Mouse (Mus musculus): ENCODE data around the gene Syt14. TPM values are rescaled to one million over a fixed set of nuclear protein-coding genes. Genes with fewer than 3 reads are reported as not detected.
A peak's percentile ranks its signal among the peaks of the same experiment; 100 is the strongest.

Syt14 gene
- polyA plus RNA-seq, 1 experiment from 2014 or later: 7.0 TPM

- Histone ChIP-seq H3K36me3 (no peaks in the 10 kb centered on the region), H3K9ac (0 out of 2 replicates have a peak overlapping the region, but pooled peaks have one; percentile 93), H3K9me3 (no peaks in the 10 kb centered on the region), H3K27me3 (replicated peaks) (peaks cover 15% of the 10 kb centered on the region; the same call in 1 of the 2 replicates), H3K4me2 (replicated peaks) (peak overlapping the region; percentile 75), H3K4me1 (peaks cover 31% of the 10 kb centered on the region), H3K27ac (no peak overlapping the region; the same call in 1 of the 2 replicates), H3K4me3 (no peak overlapping the region)
- ATAC-seq (ENCODE audit: low FRiP score, low read depth): no peak
- 7% methylated on average over 10 of the region's 10 CpGs for WGBS
Measured at GRCm38 (mm10) chr1:192856411-192856810, 179.2 kb downstream of the Syt14 start.

GRCm38 (mm10) chr1:192855474-192856230 is 179.9 kb downstream of the Syt14 start, which contains the start of gene Sertad4:
Gene Sertad4, minus strand, starts transcription at chr1:192855756.
- Histone ChIP-seq H3K36me3 (no peaks in the 10 kb centered on the region), H3K9ac (peak within 1 kb of the TSS; percentile 93), H3K4me2 (replicated peaks) (peak within 1 kb of the TSS; percentile 75), H3K27ac (peak within 1 kb of the TSS; percentile 97), H3K4me3 (peak within 1 kb of the TSS; percentile 79), H3K4me1 (peaks cover 37% of the 10 kb centered on the region), H3K9me3 (no peaks in the 10 kb centered on the region), H3K27me3 (replicated peaks) (peaks cover 15% of the 10 kb centered on the region; the same call in 1 of the 2 replicates)
- under 1% methylated on average over 72 of the region's 75 CpGs for WGBS
- ATAC-seq (ENCODE audit: low FRiP score, low read depth): peak; percentile 64

- Histone ChIP-seq H3K36me3 (0 out of 2 replicates have a peak, but pooled peaks cover under 1% of the 10 kb centered on the region), H3K27me3 (replicated peaks) (peaks cover 16% of the 10 kb centered on the region; the same call in 1 of the 2 replicates), H3K9ac (peak overlapping the region; percentile 93), H3K4me3 (peak overlapping the region; percentile 79), H3K4me2 (replicated peaks) (peak overlapping the region; percentile 75), H3K9me3 (no peaks in the 10 kb centered on the region), H3K27ac (peak overlapping the region; percentile 97), H3K4me1 (peaks cover 39% of the 10 kb centered on the region)
- ATAC-seq (ENCODE audit: low FRiP score, low read depth): peak; percentile 64
- under 1% methylated on average over 45 of the region's 45 CpGs for WGBS
Measured at GRCm38 (mm10) chr1:192854819-192855271, 180.7 kb downstream of the Syt14 start.

GRCm38 (mm10) chr1:192853988-192854818 is 181.4 kb downstream of the Syt14 start:
- Histone ChIP-seq H3K4me2 (replicated peaks) (peak overlapping the region; percentile 75), H3K4me1 (peaks cover 39% of the 10 kb centered on the region), H3K9ac (peak overlapping the region; percentile 93), H3K27me3 (replicated peaks) (peaks cover 18% of the 10 kb centered on the region; the same call in 1 of the 2 replicates), H3K4me3 (peak overlapping the region; percentile 79), H3K36me3 (peaks cover 6% of the 10 kb centered on the region), H3K27ac (peak overlapping the region; percentile 97), H3K9me3 (no peaks in the 10 kb centered on the region)
- ATAC-seq (ENCODE audit: low FRiP score, low read depth): peak; percentile 35; the same call in 1 of the 2 replicates
- WGBS: 2% methylated on average over 19 of the region's 19 CpGs

GRCm38 (mm10) chr1:192853429-192853828 is 182.1 kb downstream of the Syt14 start:
- peaks cover 39% of the 10 kb centered on the region for H3K4me1 ChIP-seq
- H3K27me3 ChIP-seq (replicated peaks): peaks cover 18% of the 10 kb centered on the region; the same call in 1 of the 2 replicates
- ATAC-seq (ENCODE audit: low FRiP score, low read depth): no peak
- no peaks in the 10 kb centered on the region for H3K9me3 ChIP-seq
- H3K4me2 ChIP-seq (replicated peaks): peak overlapping the region; percentile 75
- H3K9ac ChIP-seq: no peak overlapping the region
- no peak overlapping the region for H3K27ac ChIP-seq
- WGBS: 31% methylated on average over 2 of the region's 2 CpGs
- H3K4me3 ChIP-seq: no peak overlapping the region
- peaks cover 12% of the 10 kb centered on the region for H3K36me3 ChIP-seq

- H3K9me3 ChIP-seq: no peaks in the 10 kb centered on the region
- peak overlapping the region; percentile 75 for H3K4me2 ChIP-seq (replicated peaks)
- no peak overlapping the region for H3K9ac ChIP-seq
- H3K4me3 ChIP-seq: no peak overlapping the region
- peaks cover 25% of the 10 kb centered on the region for H3K36me3 ChIP-seq
- ATAC-seq (ENCODE audit: low FRiP score, low read depth): no peak
- H3K27ac ChIP-seq: no peak overlapping the region
- H3K4me1 ChIP-seq: peaks cover 39% of the 10 kb centered on the region
- H3K27me3 ChIP-seq (replicated peaks): peaks cover 18% of the 10 kb centered on the region; the same call in 1 of the 2 replicates
Measured at GRCm38 (mm10) chr1:192852047-192852446, 183.5 kb downstream of the Syt14 start.

GRCm38 (mm10) chr1:192851640-192852039 is 183.9 kb downstream of the Syt14 start:
- Histone ChIP-seq H3K9me3 (no peaks in the 10 kb centered on the region), H3K9ac (no peak overlapping the region), H3K27ac (no peak overlapping the region), H3K4me1 (peaks cover 39% of the 10 kb centered on the region), H3K4me3 (no peak overlapping the region), H3K27me3 (replicated peaks) (peaks cover 18% of the 10 kb centered on the region; the same call in 1 of the 2 replicates), H3K36me3 (peaks cover 29% of the 10 kb centered on the region), H3K4me2 (replicated peaks) (peak overlapping the region; percentile 75)
- ATAC-seq (ENCODE audit: low FRiP score, low read depth): no peak
- WGBS: 10% methylated on average over 6 of the region's 6 CpGs

GRCm38 (mm10) chr1:192851126-192851525 is 184.4 kb downstream of the Syt14 start:
- no peak overlapping the region for H3K27ac ChIP-seq
- peaks cover 34% of the 10 kb centered on the region for H3K36me3 ChIP-seq
- H3K27me3 ChIP-seq (replicated peaks): peaks cover 16% of the 10 kb centered on the region; the same call in 1 of the 2 replicates
- no peak for ATAC-seq (ENCODE audit: low FRiP score, low read depth)
- H3K9me3 ChIP-seq: no peaks in the 10 kb centered on the region
- H3K4me2 ChIP-seq (replicated peaks): peak overlapping the region; percentile 75
- H3K4me1 ChIP-seq: peaks cover 35% of the 10 kb centered on the region
- no peak overlapping the region for H3K4me3 ChIP-seq
- no peak overlapping the region for H3K9ac ChIP-seq
- WGBS: 1% methylated on average over 2 of the region's 2 CpGs

GRCm38 (mm10) chr1:192849616-192850015 is 186.0 kb downstream of the Syt14 start:
- Histone ChIP-seq H3K27me3 (replicated peaks) (peaks cover 16% of the 10 kb centered on the region; the same call in 1 of the 2 replicates), H3K4me3 (no peak overlapping the region), H3K4me1 (peaks cover 31% of the 10 kb centered on the region), H3K27ac (no peak overlapping the region), H3K9ac (no peak overlapping the region), H3K9me3 (no peaks in the 10 kb centered on the region), H3K36me3 (peaks cover 39% of the 10 kb centered on the region), H3K4me2 (replicated peaks) (no peak overlapping the region)
- 77% methylated on average over 5 of the region's 5 CpGs for WGBS
- no peak for ATAC-seq (ENCODE audit: low FRiP score, low read depth)

- WGBS: 37% methylated on average over 3 of the region's 3 CpGs
- no peak overlapping the region for H3K4me3 ChIP-seq
- H3K4me1 ChIP-seq: peaks cover 18% of the 10 kb centered on the region
- H3K9me3 ChIP-seq: no peaks in the 10 kb centered on the region
- H3K36me3 ChIP-seq: peaks cover 39% of the 10 kb centered on the region
- no peak for ATAC-seq (ENCODE audit: low FRiP score, low read depth)
- no peak overlapping the region for H3K9ac ChIP-seq
- 0 out of 2 replicates have a peak, but pooled peaks cover 4% of the 10 kb centered on the region for H3K27me3 ChIP-seq (replicated peaks)
- no peak overlapping the region for H3K27ac ChIP-seq
- H3K4me2 ChIP-seq (replicated peaks): no peak overlapping the region
Measured at GRCm38 (mm10) chr1:192847254-192847653, 188.3 kb downstream of the Syt14 start.
